Mouse (Mus musculus) adrenal gland, adult 18-20 months (tissue): Measurements from ENCODE around the gene Pon2. TPM values are rescaled to one million over a fixed set of nuclear protein-coding genes. Genes with fewer than 3 reads are reported as not detected.
"Not testable (repeated sequence)": the region's sequence is repeated elsewhere in the genome, so short reads cannot be mapped to it uniquely, and the experiment has no call there.

Source experiments
- DNase-seq, 2 experiments: peaks; one replicate each; pipeline ENCODE4 v3.0.0; 2021 to 2022; ENCODE audit warnings: low spot score in 2 of 2
- long read RNA-seq, 2 experiments: library from polyadenylated mRNA; stranded (forward); transcript quantifications; one replicate each; pipeline ENCODE4 v2.0.0; 2021
- total RNA-seq, 2 experiments: library from RNA; stranded (reverse); gene quantifications; 1 replicate in 1 of 2; 2 replicates in 1 of 2; pipeline ENCODE4 v1.2.3; 2021

Gene Pon2
- 10 to 100 TPM; 29.0 to 43.8 TPM for total RNA-seq
- long read RNA-seq, experiment 1, transcript Pon2-201 (9 exons, 2,409 nt), result major isoform, 22 of 28 reads
- long read RNA-seq, experiment 1, partial matches to known transcripts, result 2 of 28 reads
- long read RNA-seq, experiment 1, other reads (novel, unspliced or antisense), result 4 of 28 reads
- long read RNA-seq, experiment 2, transcript Pon2-201 (9 exons, 2,409 nt), result major isoform, 133 of 150 reads
- long read RNA-seq, experiment 2, partial matches to known transcripts, result 5 of 150 reads
- long read RNA-seq, experiment 2, other reads (novel, unspliced or antisense), result 12 of 150 reads

- DNase-seq, result peak; percentile 81 to 84
Observed at GRCm38 (mm10) chr6:5298092-5298554, at the start of gene Pon2. Pon2 (minus strand) TSS chr6:5298455.

- DNase-seq, result no peak
Observed at GRCm38 (mm10) chr6:5344255-5344654, 46.0 kb upstream of the Pon2 start.

- not testable (repeated sequence) for DNase-seq
Observed at GRCm38 (mm10) chr6:5339283-5339682, 41.0 kb upstream of the Pon2 start.

- DNase-seq, result not testable (repeated sequence)
Observed at GRCm38 (mm10) chr6:5338781-5339180, 40.5 kb upstream of the Pon2 start.

GRCm38 (mm10) chr6:5336016-5336415 is 37.8 kb upstream of the Pon2 start:
- not testable (repeated sequence) for DNase-seq

- DNase-seq, result no peak
Observed at GRCm38 (mm10) chr6:5334021-5334420, 35.8 kb upstream of the Pon2 start.

GRCm38 (mm10) chr6:5332560-5333150 is 34.4 kb upstream of the Pon2 start:
- no peak for DNase-seq

- no peak for DNase-seq
Observed at GRCm38 (mm10) chr6:5325122-5325521, 26.9 kb upstream of the Pon2 start.

GRCm38 (mm10) chr6:5324101-5324500 is 25.8 kb upstream of the Pon2 start:
- not testable (repeated sequence) for DNase-seq

GRCm38 (mm10) chr6:5316630-5317029 is 18.4 kb upstream of the Pon2 start:
- no peak for DNase-seq

- no peak for DNase-seq
Observed at GRCm38 (mm10) chr6:5315053-5315759, 17.0 kb upstream of the Pon2 start.

- no peak for DNase-seq
Observed at GRCm38 (mm10) chr6:5313951-5314590, 15.8 kb upstream of the Pon2 start.

- no peak for DNase-seq
Observed at GRCm38 (mm10) chr6:5310491-5310890, 12.2 kb upstream of the Pon2 start.

- DNase-seq, result peak in 1 of 2 experiments; percentile 16
Observed at GRCm38 (mm10) chr6:5309595-5310197, 11.4 kb upstream of the Pon2 start.

GRCm38 (mm10) chr6:5305926-5306325 is 7.7 kb upstream of the Pon2 start:
- DNase-seq, result no peak

- DNase-seq, result no peak
Observed at GRCm38 (mm10) chr6:5304956-5305355, 6.7 kb upstream of the Pon2 start.

GRCm38 (mm10) chr6:5300629-5301028 is 2.4 kb upstream of the Pon2 start:
- no peak for DNase-seq

- no peak for DNase-seq
Observed at GRCm38 (mm10) chr6:5299561-5299960, 1.3 kb upstream of the Pon2 start.

GRCm38 (mm10) chr6:5297321-5298091 is 749 bp downstream of the Pon2 start:
- DNase-seq, result peak; percentile 36 to 37

GRCm38 (mm10) chr6:5296067-5296466 is 2.2 kb downstream of the Pon2 start:
- no peak for DNase-seq
